Comparison of ENCODE assay signal across 10 mouse cellular contexts in genomic region chr2:22227308-22227707, GRCm38 (mm10). TPM values are rescaled to one million over a fixed set of nuclear protein-coding genes. Genes with fewer than 3 reads are reported as not detected.
DNase-seq lines count a peak whose midpoint lies in the region; ATAC-seq lines count a peak whose summit lies in the region.
"Had no signal": no experiment of that assay in that cellular context is flagged by ENCODE, and none has a peak within 500 bp of the region (broad histone marks: within the 10 kb centered on the region; RNA-seq: fewer than 3 reads in every experiment).

Myo3a (plus strand) TSS chr2:22227503.

- H3K4me1 ChIP-seq in heart, embryonic 14.5 days (ENCODE audit: control insufficient read depth in 2 of 2, insufficient read depth in 2 of 2, low read length in 2 of 2) = peaks cover 0 to 3% of the 10 kb centered on the region in 2 experiments; a peak in 1 of 4 replicates
- H3K4me1 ChIP-seq in forebrain, embryonic 12.5 days = peaks cover 4% of the 10 kb centered on the region

- peak within 1 kb of the TSS; percentile 65 for H3K4me2 ChIP-seq in heart, embryonic 14.5 days (ENCODE audit: low read length)
- H3K4me2 ChIP-seq in forebrain, embryonic 12.5 days = peak within 1 kb of the TSS; percentile 55

- no peak for DNase-seq in heart, postnatal 14 days
- peak; percentile 22 for DNase-seq in kidney, postnatal 10 days
- peak; percentile 12 for DNase-seq in neural tube, embryonic 10.5 days (ENCODE audit: extremely low spot score, low spot score)
- no peak for DNase-seq in right cerebral cortex, postnatal 10 days (ENCODE audit: low spot score in 2 of 2)
- no peak for DNase-seq in ovary, adult 18-20 months (ENCODE audit: low spot score)

- ATAC-seq in heart, embryonic 14.5 days (ENCODE audit: insufficient number of reproducible peaks, insufficient read depth, low FRiP score, low read depth) = no peak; the same call in 1 of the 2 replicates
- peak; percentile 57; the same call in 1 of the 2 replicates for ATAC-seq in forebrain, embryonic 12.5 days (ENCODE audit: low FRiP score)
- no peak for ATAC-seq in CD4-positive, CD25-positive, alpha-beta regulatory T cell, adult 4 months

- no peaks in the 10 kb centered on the region for H3K27me3 ChIP-seq in heart, embryonic 14.5 days (ENCODE audit: control insufficient read depth, insufficient read depth, low read length)
- no peaks in the 10 kb centered on the region for H3K27me3 ChIP-seq in forebrain, embryonic 12.5 days
- H3K27me3 ChIP-seq: CH12.LX had no signal

- WGBS in heart, embryonic 14.5 days = 1% methylated on average over 21 of the region's 21 CpGs
- WGBS in forebrain, embryonic 12.5 days = 3% methylated on average over 21 of the region's 21 CpGs

- no peaks in the 10 kb centered on the region for H3K9me3 ChIP-seq in heart, embryonic 14.5 days (ENCODE audit: control insufficient read depth, low read length)
- no peaks in the 10 kb centered on the region for H3K9me3 ChIP-seq in forebrain, embryonic 12.5 days

- no peak within 1 kb of the TSS for H3K9ac ChIP-seq in heart, embryonic 14.5 days (ENCODE audit: low read length)
- H3K9ac ChIP-seq in forebrain, embryonic 12.5 days = peak within 1 kb of the TSS; percentile 7; the same call in 1 of the 2 replicates

- no peak within 1 kb of the TSS for H3K27ac ChIP-seq in heart, embryonic 14.5 days (replicated peaks in 1 of 2; ENCODE audit: control insufficient read depth in 1 of 2, insufficient read depth in 1 of 2, low read depth in 2 of 2, low read length in 2 of 2)
- H3K27ac ChIP-seq in forebrain, embryonic 12.5 days = no peak within 1 kb of the TSS

- no peaks in the 10 kb centered on the region for H3K36me3 ChIP-seq in heart, embryonic 14.5 days (ENCODE audit: control insufficient read depth, insufficient read depth, low read length)
- no peaks in the 10 kb centered on the region for H3K36me3 ChIP-seq in forebrain, embryonic 12.5 days (replicated peaks)

- peak within 1 kb of the TSS; percentile 25 to 38 for H3K4me3 ChIP-seq in heart, embryonic 14.5 days (ENCODE audit: control insufficient read depth in 1 of 2, insufficient read depth in 1 of 2, low read depth in 1 of 2, low read length in 2 of 2)
- H3K4me3 ChIP-seq in forebrain, embryonic 12.5 days (replicated peaks) = peak within 1 kb of the TSS; percentile 33
- H3K4me3 ChIP-seq: erythroblast, embryonic 14.5 days had no signal

- intact Hi-C loops in heart, postnatal 14 days (cut with DNase I) = no loop called here

RNA-seq across cellular contexts. Expression of gene Myo3a, which starts in this region (rescaled TPM):
- not detected in 2 replicates for polyA plus RNA-seq in heart, embryonic 14.5 days (2014; fragmentation: Nextera tagmentation; extraction: Ambion mirVana)
- not detected for total RNA-seq in heart, postnatal 14 days (2021)
- 0.15 and 0.17 TPM in 2 replicates for polyA plus RNA-seq in forebrain, embryonic 12.5 days (2016; fragmentation: Nextera tagmentation; extraction: Ambion mirVana)
- not detected for polyA plus RNA-seq in CD4-positive, CD25-positive, alpha-beta regulatory T cell, adult 4 months (2017; shearing (Covaris generic))
- total RNA-seq: CH12.LX had no signal
- polyA plus RNA-seq: erythroblast, embryonic 14.5 days had no signal

Comparison
In these comparisons a context has a peak if more than half of its experiments do, and no peak if none do; other contexts are left out.
1. Peak in ATAC-seq, H3K4me3 ChIP-seq, H3K9ac ChIP-seq and H3K4me2 ChIP-seq in forebrain, embryonic 12.5 days; RNA of the gene not detected or under 1 TPM.
2. DNase-seq: peak in kidney, postnatal 10 days (single experiment) and neural tube, embryonic 10.5 days (single experiment); none in heart, postnatal 14 days (0 of 2), right cerebral cortex, postnatal 10 days (0 of 2) and ovary, adult 18-20 months (single experiment).